Mouse (Mus musculus): ENCODE results near the gene Lexm. TPM values are rescaled to one million over a fixed set of nuclear protein-coding genes. Genes with fewer than 3 reads are reported as not detected.

Gene Lexm
- total RNA-seq, 2 experiments from 2014 or later, result 0.21 TPM; not detected in 1

GRCm38 (mm10) chr4:106622030-106622493 lies 5.0 kb upstream of the Lexm start, which contains the start of gene Ttc22:
Ttc22 (plus strand) TSS chr4:106622432.
- intact Hi-C loops (cut with DNase I), result no loop called here
- no peak for DNase-seq (ENCODE audit: extremely low spot score in 1 of 2, low spot score in 2 of 2)
- no peak within 1 kb of the TSS for H3K4me3 ChIP-seq
- no peak within 1 kb of the TSS for H3K27ac ChIP-seq
- no peak for TF ChIP-seq CTCF (IDR thresholded peaks at IDR 0.05)

- TF ChIP-seq CTCF (IDR thresholded peaks at IDR 0.05), result no peak
- H3K4me3 ChIP-seq, result no peak overlapping the region
- intact Hi-C loops (cut with DNase I), result no loop called here
- H3K27ac ChIP-seq, result no peak overlapping the region
- no peak for DNase-seq (ENCODE audit: extremely low spot score in 1 of 2, low spot score in 2 of 2)
Measured at GRCm38 (mm10) chr4:106621428-106621827, 4.4 kb upstream of the Lexm start.

GRCm38 (mm10) chr4:106618898-106619297 lies 1.9 kb upstream of the Lexm start:
- Histone ChIP-seq H3K4me3 (no peak overlapping the region), H3K27ac (no peak overlapping the region)
- no peak for TF ChIP-seq CTCF (IDR thresholded peaks at IDR 0.05)
- intact Hi-C loops (cut with DNase I), result loop anchor here (1.0 to 10.0 kb wide), 2 partner anchors 209 to 726 kb away; no protein-coding TSS in a partner anchor
- no peak for DNase-seq (ENCODE audit: extremely low spot score in 1 of 2, low spot score in 2 of 2)

DNA sequence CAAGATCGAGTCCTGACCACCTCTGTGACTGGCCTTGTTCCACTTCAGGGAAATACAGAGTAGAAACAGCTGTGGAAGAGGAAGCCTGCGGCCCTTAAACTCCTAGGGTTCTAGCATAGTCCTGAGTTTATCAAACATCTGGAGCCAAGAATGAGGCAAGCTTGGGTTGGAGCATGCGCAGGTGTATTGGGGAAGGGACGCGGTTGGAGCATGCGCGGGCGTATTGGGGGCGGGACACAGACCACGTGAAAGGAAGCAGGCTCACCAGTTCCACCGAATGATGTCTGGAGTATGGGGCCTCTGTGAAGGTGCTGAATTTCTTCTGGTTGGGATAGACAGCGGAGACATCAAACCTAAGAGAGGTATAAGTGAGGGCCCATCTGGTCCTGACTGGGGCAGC lies 1.4 kb downstream of the Lexm start:
- no peak for TF ChIP-seq CTCF (IDR thresholded peaks at IDR 0.05)
- Histone ChIP-seq H3K27ac (no peak overlapping the region), H3K4me3 (no peak overlapping the region)
- DNase-seq (ENCODE audit: extremely low spot score in 1 of 2, low spot score in 2 of 2), result no peak
- intact Hi-C loops (cut with DNase I), result loop anchor here (2.0 to 10.0 kb wide), 2 partner anchors 549 to 729 kb away; no protein-coding TSS in a partner anchor

GRCm38 (mm10) chr4:106614881-106615280 lies 2.2 kb downstream of the Lexm start:
- DNase-seq (ENCODE audit: extremely low spot score in 1 of 2, low spot score in 2 of 2), result no peak
- no peak overlapping the region for H3K27ac ChIP-seq
- intact Hi-C loops (cut with DNase I), result loop anchor here (1.0 to 10.0 kb wide), 3 partner anchors 93 to 730 kb away; no protein-coding TSS in a partner anchor

DNA sequence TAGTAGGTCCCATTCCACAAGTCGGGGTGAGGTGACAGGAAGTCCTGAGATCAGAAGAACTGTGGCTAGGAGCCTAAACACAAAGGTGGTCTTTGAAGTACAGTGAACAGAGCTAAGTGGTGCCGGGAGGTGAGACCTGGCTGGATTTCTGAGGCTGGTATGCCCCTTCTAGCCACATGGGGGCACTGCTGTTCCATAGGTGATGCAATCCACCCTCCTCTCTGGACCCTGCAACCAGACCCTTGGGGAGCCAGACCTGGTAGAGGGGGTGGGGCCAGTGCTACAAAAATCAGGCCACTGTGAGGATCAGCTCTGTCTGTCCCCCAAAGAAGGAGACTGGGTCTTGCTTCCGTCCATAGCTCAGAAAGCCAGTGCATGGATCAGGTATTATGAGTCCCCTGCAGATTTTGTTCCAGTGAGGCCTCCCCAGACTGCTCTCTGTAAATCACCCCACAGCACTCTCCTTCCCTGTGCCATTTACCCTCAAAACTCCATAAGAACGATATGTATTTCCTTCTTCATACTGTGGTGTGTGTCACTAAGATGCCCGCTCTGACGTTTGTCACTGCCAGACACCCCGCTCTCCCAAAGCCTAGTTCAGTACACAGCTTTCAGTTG lies 2.8 kb downstream of the Lexm start:
- no peak overlapping the region for H3K4me3 ChIP-seq
- DNase-seq (ENCODE audit: extremely low spot score in 1 of 2, low spot score in 2 of 2), result peak; percentile 72 to 80
- intact Hi-C loops (cut with DNase I), result loop anchor here (1.0 to 10.0 kb wide), 3 partner anchors 94 to 731 kb away; no protein-coding TSS in a partner anchor
- no peak overlapping the region for H3K27ac ChIP-seq
- TF ChIP-seq CTCF (IDR thresholded peaks at IDR 0.05), result peak; percentile 96

More at GRCm38 (mm10) chr4:106614881-106615280, 2.2 kb downstream of the Lexm start:
- H3K4me3 ChIP-seq, result no peak overlapping the region
- TF ChIP-seq CTCF (IDR thresholded peaks at IDR 0.05), result no peak

DNA sequence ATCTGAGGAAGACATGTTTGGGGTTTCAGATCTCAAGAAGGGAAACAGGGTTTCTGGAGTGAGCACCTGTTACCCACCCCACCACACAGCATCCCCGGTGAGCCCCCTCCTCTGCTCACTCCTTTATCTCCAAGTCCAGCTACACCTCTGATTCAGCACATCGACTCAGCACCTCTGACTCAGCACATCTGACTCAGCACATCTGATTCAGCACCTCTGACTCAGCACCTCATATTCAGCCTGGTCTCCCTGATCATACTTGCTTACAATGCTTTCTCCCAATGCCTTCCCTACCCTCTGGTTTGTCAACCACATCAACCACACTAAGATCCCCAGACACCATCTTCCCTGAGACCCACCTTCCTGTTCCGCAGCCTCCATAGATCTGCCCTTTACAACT lies 3.5 kb downstream of the Lexm start:
- no peak for DNase-seq (ENCODE audit: extremely low spot score in 1 of 2, low spot score in 2 of 2)
- no peak for TF ChIP-seq CTCF (IDR thresholded peaks at IDR 0.05)
- Histone ChIP-seq H3K4me3 (no peak overlapping the region), H3K27ac (no peak overlapping the region)
- intact Hi-C loops (cut with DNase I), result loop anchor here (10.0 kb wide), 1 partner anchor 731 kb away; no protein-coding TSS in a partner anchor

- Histone ChIP-seq H3K4me3 (no peak overlapping the region), H3K27ac (no peak overlapping the region)
- DNase-seq (ENCODE audit: extremely low spot score in 1 of 2, low spot score in 2 of 2), result no peak
- no peak for TF ChIP-seq CTCF (IDR thresholded peaks at IDR 0.05)
- intact Hi-C loops (cut with DNase I), result loop anchor here (10.0 kb wide), 1 partner anchor 732 kb away; no protein-coding TSS in a partner anchor
Measured at GRCm38 (mm10) chr4:106613105-106613504, 3.9 kb downstream of the Lexm start.

- intact Hi-C loops (cut with DNase I), result no loop called here
- no peak for DNase-seq (ENCODE audit: extremely low spot score in 1 of 2, low spot score in 2 of 2)
- H3K27ac ChIP-seq, result no peak overlapping the region
- TF ChIP-seq CTCF (IDR thresholded peaks at IDR 0.05), result no peak
- no peak overlapping the region for H3K4me3 ChIP-seq
Measured at GRCm38 (mm10) chr4:106607905-106608304, 9.1 kb downstream of the Lexm start.

- Histone ChIP-seq H3K27ac (no peak overlapping the region), H3K4me3 (peak overlapping the region; percentile 23; the same call in 1 of the 2 replicates)
- intact Hi-C loops (cut with DNase I), result no loop called here
- DNase-seq (ENCODE audit: extremely low spot score in 1 of 2, low spot score in 2 of 2), result no peak
- no peak for TF ChIP-seq CTCF (IDR thresholded peaks at IDR 0.05)
Measured at GRCm38 (mm10) chr4:106606639-106607554, 10.1 kb downstream of the Lexm start.

- no peak for TF ChIP-seq CTCF (IDR thresholded peaks at IDR 0.05)
- H3K27ac ChIP-seq, result no peak overlapping the region
- DNase-seq (ENCODE audit: extremely low spot score in 1 of 2, low spot score in 2 of 2), result no peak
- intact Hi-C loops (cut with DNase I), result no loop called here
- no peak overlapping the region for H3K4me3 ChIP-seq
Measured at GRCm38 (mm10) chr4:106600770-106601169, 16.3 kb downstream of the Lexm start.

GRCm38 (mm10) chr4:106599415-106599814 lies 17.6 kb downstream of the Lexm start:
- no peak for DNase-seq (ENCODE audit: extremely low spot score in 1 of 2, low spot score in 2 of 2)
- intact Hi-C loops (cut with DNase I), result no loop called here
- no peak overlapping the region for H3K4me3 ChIP-seq
- TF ChIP-seq CTCF (IDR thresholded peaks at IDR 0.05), result no peak; the same call in 1 of the 2 replicates
- H3K27ac ChIP-seq, result no peak overlapping the region
